Mouse (Mus musculus) left cerebral cortex, adult 18-20 months (tissue): ENCODE data around the gene Dusp28. TPM values are rescaled to one million over a fixed set of nuclear protein-coding genes. Genes with fewer than 3 reads are reported as not detected.

ENCODE experiments used
- DNase-seq, 2 experiments: peaks; one replicate each; pipeline ENCODE4 v3.0.0; 2021 to 2022; ENCODE audit warnings: low spot score in 2 of 2, mixed read lengths in 1 of 2
- total RNA-seq, 2 experiments: library from RNA; stranded (reverse); gene quantifications; 2 replicates each; pipeline ENCODE4 v1.2.3; 2021

Gene Dusp28
- total RNA-seq, 2 experiments from 2014 or later, result 18.2 to 19.2 TPM

GRCm38 (mm10) chr1:92905703-92906310 is 974 bp upstream of the Dusp28 start:
- no peak for DNase-seq

GRCm38 (mm10) chr1:92907632-92908360 is 1.0 kb downstream of the Dusp28 start:
- no peak for DNase-seq

- no peak for DNase-seq
These were observed 1.9 kb downstream of the Dusp28 start for GRCm38 (mm10) chr1:92908664-92909063.

GRCm38 (mm10) chr1:92909068-92909467 is 2.3 kb downstream of the Dusp28 start:
- no peak for DNase-seq

GRCm38 (mm10) chr1:92910239-92910885 is 3.6 kb downstream of the Dusp28 start, which contains the start of gene Rnpepl1:
TSS of gene Rnpepl1 (plus strand) at chr1:92910783.
- DNase-seq, result peak; percentile 70 to 82

GRCm38 (mm10) chr1:92910925-92911720 is 4.3 kb downstream of the Dusp28 start:
- peak; percentile 67 to 84 for DNase-seq

- DNase-seq, result no peak
These were observed 4.9 kb downstream of the Dusp28 start for GRCm38 (mm10) chr1:92911721-92912138.

- DNase-seq, result no peak
These were observed 5.5 kb downstream of the Dusp28 start for GRCm38 (mm10) chr1:92912286-92912685.

GRCm38 (mm10) chr1:92914239-92914638 is 7.5 kb downstream of the Dusp28 start:
- DNase-seq, result no peak

GRCm38 (mm10) chr1:92914993-92915392 is 8.2 kb downstream of the Dusp28 start:
- no peak for DNase-seq

GRCm38 (mm10) chr1:92916725-92917124 is 9.9 kb downstream of the Dusp28 start:
- no peak for DNase-seq

- DNase-seq, result no peak
These were observed 12.4 kb downstream of the Dusp28 start for GRCm38 (mm10) chr1:92919151-92919550.

- DNase-seq, result no peak
These were observed 13.0 kb downstream of the Dusp28 start for GRCm38 (mm10) chr1:92919775-92920174.

GRCm38 (mm10) chr1:92920474-92921200 is 13.9 kb downstream of the Dusp28 start:
- no peak for DNase-seq

GRCm38 (mm10) chr1:92921496-92921895 is 14.7 kb downstream of the Dusp28 start:
- no peak for DNase-seq

- no peak for DNase-seq
These were observed 23.5 kb downstream of the Dusp28 start for GRCm38 (mm10) chr1:92930171-92930706.

GRCm38 (mm10) chr1:92933611-92934010 is 26.8 kb downstream of the Dusp28 start:
- DNase-seq, result no peak

- DNase-seq, result peak; percentile 96
These were observed 27.5 kb downstream of the Dusp28 start, which contains the start of gene Capn10 for GRCm38 (mm10) chr1:92934182-92934827. TSS of gene Capn10 (plus strand) at chr1:92934376.

- DNase-seq, result no peak
These were observed 28.5 kb downstream of the Dusp28 start for GRCm38 (mm10) chr1:92935054-92935962.
